Mouse (Mus musculus): ENCODE data around the gene Sept1.
"Not testable (repeated sequence)": the region's sequence is repeated elsewhere in the genome, so short reads cannot be mapped to it uniquely, and the experiment has no call there.

Gene Sept1

DNA sequence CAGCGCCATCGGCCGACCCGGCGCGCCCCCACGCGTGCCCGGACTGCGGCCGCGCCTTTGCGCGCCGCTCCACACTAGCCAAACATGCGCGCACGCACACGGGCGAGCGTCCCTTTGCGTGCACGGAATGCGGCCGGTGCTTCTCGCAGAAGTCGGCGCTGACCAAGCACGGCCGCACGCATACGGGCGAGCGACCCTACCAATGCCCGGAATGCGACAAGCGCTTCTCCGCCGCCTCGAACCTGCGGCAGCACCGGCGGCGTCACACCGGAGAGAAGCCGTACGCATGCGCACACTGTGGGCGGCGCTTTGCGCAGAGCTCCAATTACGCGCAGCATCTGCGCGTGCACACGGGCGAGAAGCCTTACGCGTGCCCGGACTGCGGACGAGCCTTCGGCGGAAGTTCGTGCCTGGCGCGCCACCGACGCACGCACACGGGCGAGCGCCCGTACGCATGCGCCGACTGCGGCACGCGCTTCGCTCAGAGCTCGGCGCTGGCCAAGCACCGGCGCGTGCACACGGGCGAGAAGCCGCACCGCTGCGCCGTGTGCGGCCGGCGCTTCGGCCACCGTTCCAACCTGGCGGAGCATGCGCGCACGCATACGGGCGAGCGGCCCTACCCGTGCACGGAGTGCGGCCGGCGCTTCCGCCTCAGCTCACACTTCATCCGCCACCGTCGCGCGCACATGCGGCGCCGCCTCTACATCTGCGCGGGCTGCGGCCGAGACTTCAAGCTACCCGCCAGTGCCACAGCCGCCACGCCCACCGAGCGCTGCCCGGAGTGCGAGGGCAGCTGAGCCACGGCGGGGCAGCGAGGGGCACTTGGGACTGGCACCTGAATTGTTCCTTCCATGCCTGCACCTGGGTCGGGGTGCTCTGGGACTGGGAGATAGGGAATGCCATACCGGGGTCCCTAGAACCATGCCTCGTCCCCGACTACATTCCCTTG lies 21.2 kb upstream of the Sept1 start:
- in situ Hi-C loops (cut with MboI, MseI): no loop called here

DNA sequence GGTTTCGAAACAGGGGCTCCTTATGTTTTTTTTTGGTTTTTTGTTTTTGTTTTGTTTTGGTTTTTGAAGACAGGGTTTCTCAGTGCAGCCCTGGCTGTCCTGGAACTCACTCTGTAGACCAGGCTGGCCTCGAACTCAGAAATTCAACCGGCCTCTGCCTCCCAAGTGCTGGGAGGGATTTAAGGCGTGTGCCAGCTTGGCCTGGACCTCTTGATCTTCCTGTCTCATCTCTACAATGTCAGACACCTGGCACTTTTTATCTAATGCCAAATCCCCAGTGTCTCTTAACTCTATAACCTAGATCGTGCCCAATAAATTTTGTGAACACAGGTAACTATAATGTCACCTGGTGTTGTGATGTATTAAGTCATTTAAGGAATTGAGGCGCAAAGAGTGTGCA lies 20.4 kb upstream of the Sept1 start:
- in situ Hi-C loops (cut with MboI, MseI): no loop called here

DNA sequence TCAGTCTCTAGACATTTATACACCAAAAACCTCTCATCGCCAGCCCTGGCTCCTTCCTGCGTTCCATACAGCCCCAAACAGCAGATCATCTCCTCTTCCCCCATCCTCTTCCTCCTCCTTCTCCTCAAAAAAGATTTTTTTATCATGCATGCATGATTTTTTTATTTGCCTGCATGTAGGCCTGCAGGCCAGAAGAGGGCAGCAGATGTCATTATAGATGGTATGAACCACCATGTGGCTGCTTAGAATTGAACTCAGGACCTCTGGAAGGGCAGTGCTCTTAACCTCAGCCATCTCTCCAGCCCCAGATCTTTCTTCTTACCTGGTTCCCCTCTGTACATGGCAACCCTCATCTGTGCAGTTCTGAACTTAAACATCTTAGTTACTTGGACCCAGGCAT lies 19.5 kb upstream of the Sept1 start:
- in situ Hi-C loops (cut with MboI, MseI): no loop called here

DNA sequence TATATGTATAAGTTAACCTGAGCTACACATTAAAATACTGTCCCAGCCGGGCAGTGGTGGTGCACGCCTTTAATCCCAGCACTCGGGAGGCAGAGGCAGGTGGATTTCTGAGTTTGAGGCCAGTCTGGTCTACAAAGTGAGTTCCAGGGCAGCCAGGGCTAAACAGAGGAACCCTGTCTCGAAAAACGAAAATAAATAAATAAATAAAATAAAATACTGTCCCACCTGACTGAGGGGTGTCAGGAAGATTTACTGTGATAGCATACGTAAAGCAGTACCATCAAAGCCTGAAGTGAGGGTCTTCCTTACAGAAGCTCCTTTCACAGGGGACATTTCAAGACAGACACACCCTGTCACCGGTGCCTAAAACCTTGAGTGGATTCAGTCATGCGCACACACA lies 17.6 kb upstream of the Sept1 start:
- in situ Hi-C loops (cut with MboI, MseI): not testable (repeated sequence)

DNA sequence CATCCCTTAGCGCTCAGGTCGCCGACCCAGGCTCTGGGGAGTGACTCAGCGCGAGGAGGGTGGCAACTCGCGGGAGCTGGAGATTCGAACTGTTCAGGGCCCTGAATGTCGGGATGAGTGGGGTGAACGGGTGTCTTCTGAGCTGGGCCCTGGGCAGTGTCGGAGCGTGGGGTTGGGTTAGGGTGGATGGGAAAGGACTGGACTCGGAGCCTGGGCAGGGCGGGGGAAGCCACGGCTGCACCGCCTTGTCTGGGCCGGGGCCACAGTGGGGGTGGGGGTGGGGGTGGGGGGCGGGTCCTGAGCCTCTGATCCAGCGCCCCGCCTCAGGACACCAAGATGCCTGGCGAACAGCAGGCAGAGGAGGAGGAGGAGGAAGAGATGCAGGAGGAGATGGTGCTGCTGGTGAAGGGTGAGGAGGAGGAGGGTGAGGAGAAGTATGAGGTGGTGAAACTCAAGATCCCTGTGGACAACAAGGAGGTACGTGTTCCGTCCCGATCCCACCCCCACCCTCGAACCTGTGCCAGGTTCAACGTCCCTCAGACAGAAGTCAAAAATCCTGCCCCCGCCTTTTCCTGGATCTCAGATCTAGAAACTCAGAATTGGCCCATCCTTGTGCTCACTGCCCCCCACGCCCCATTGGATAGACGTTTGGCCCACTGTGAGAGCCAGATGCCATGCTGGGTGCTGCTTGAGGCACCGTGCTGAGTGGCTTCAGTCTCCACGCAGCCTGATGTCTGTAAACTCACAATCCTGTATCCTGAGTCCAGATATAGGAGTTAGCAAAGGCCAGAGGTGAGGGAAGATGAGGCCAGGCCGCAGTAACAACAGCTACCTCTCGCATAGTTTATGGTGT lies 12.0 kb upstream of the Sept1 start:
- in situ Hi-C loops (cut with MboI, MseI): loop anchor here in 1 of 2 experiments (25.0 kb wide), 1 partner anchor 1142 kb away; no protein-coding TSS in a partner anchor

DNA sequence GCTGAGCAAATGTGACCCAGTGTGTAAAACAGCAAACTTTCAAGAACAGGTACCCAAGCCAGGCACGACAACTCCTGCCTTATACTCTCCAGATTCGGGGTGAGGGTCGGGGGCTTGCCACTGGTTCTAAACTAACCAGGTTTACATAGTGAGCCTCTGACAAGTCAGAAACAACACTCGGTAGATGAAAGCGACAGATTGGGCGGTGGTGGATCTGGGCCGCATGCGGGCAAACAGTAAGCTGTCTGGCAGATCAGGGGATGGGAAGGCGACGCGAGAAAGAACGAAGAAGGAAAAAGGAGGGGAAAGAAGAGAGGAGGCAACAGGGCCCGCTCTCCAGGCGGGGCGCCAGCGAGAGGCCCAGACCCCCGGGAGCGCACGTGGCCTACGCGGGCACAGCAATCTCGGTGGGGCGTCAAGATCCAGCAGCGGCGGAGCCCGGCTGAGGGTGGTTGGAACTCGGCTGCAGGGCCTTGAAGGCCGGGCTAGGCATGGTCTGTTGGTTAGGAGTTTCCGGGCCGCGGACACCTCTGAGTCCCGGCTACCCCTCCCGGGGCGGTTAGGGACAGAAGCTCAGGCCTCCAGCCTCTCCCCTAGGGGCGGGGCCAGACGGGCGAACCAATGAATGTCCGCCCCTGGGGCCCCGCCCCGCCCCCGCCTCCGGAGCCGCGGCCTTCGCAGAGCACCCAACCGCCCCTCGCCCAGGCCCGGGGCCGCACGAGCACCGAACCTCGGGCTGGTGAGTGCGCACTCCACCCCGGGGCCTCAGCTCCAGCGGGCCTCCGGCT lies 11.1 kb upstream of the Sept1 start, which contains the start of gene Zfp771:
Gene Zfp771 (plus strand): TSS at position 405 of the 788 bp plus-strand sequence.
- in situ Hi-C loops (cut with MboI, MseI): loop anchor here in 1 of 2 experiments (25.0 kb wide), 1 partner anchor 1143 kb away; no protein-coding TSS in a partner anchor

DNA sequence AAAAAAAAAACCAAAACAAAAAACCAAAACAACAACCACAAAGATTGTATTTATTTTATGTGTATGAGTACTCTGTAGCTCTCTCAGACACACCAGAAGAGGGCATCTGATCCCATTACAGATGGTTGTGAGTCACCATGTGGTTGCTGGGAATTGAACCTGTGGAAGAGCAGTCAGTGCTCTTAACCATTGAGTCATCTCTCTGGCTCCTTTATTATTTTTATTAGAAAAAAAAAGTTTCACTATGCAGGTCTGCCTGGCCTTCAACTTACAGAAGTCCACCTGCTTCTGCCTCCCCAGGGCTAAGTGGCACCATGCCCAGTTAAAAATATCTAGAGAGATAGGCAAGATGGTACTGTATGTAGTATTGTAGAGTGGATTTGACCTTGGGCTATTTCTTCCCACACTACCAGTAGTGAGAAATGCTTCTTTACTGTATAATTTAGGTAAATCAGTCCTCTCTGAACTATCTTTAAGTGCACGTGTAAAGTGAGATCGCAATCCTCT lies 10.5 kb upstream of the Sept1 start:
- in situ Hi-C loops (cut with MboI, MseI): loop anchor here in 1 of 2 experiments (25.0 kb wide), 1 partner anchor 1144 kb away; no protein-coding TSS in a partner anchor

DNA sequence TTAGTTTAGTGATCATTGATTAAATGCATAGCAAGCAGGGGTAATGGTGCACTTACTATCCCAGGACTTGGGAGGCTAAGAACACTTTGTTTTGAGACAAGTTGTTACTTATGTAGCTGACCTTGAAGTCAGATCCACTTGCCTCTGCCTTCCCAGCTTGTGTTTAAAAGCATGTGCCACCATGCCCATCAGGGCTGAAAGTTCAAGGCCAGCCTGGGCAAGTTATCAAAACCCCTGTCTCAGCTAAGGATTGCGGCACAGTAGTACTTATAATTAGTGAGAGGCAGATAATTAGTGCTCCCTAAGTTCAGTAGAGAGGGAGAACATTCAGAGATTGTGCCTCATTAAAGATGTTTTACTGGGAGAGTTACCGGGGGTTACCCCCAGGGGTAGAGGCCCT lies 1.8 kb upstream of the Sept1 start:
- in situ Hi-C loops (cut with MboI, MseI): loop anchor here (5.0 to 25.0 kb wide), 2 partner anchors 1153 to 1178 kb away; no protein-coding TSS in a partner anchor

DNA sequence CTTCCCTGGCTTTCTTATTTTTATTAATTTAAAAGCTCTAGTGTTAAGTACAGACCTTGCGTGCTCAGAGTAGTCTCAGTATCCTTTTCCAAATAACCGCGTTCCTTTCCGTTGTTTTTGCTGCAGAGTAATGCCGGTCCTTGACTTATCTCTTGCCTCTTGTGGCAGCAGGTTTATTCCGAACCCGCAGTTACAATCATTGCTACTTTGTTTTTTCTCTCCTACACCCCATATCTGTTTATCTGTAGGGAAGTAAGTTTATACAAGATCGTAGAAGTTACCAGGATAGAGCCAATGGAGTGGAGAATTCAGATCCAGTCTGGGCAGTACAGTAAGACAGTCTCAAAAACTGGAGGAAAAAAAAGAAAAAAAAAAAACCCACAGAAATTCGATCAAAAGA lies 835 bp upstream of the Sept1 start:
- in situ Hi-C loops (cut with MboI, MseI): loop anchor here (5.0 to 25.0 kb wide), 2 partner anchors 1154 to 1179 kb away; no protein-coding TSS in a partner anchor

DNA sequence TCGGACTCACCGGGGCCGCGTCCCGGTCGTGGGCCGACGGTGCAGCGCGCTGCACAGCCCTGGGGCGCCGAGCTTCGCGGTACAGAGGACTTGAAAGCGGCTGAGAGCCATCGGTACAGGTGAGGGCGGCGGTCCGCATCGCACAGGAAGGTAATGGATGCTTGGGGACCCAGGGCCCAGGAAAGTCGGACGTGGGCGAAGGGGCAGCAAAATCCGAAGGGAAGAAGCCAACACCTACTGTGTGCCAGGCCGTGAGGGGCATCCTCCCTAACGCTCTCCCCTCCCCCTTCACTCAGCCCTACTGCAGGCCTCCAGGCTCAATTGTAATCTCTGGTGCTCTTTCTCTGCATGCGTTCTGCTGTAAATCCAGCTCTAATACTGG lies 429 bp upstream of the Sept1 start:
- in situ Hi-C loops (cut with MboI, MseI): loop anchor here (5.0 to 25.0 kb wide), 2 partner anchors 1154 to 1179 kb away; no protein-coding TSS in a partner anchor

DNA sequence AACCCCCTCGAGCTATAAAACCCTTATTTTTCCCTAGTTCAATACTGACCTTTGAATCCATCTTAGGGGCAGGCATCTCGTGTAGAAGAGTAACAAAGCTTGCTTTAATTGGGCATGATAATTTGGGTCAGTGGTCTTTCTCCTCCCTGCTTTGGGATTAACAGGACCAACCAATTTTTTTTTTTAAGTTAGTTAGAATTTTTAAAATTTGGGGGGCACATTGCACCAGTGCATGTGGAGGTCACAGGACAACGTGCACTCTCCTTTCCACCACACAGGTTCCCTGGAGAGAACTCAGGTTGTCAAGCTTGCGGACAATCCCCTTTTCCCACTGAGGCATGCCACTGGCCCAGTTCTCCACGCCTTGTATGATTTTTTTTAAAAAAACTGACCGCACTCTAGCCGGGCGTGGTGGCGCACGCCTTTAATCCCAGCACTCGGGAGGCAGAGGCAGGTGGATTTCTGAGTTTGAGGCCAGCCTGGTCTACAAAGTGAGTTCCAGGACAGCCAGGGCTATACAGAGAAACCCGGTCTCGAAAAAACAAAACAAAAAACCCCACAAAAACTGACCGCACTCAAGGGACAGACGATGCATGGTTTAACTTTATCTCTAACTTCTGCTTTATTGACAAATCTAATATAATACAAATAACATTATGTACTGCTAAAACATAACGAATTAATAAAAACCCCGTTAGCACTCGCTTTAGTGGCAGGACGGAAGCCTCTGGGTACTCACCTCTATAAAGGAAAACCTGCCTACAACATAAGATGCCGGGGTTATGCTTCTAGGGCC lies 906 bp downstream of the Sept1 start:
- in situ Hi-C loops (cut with MboI, MseI): loop anchor here (5.0 to 25.0 kb wide), 2 partner anchors 1155 to 1180 kb away; no protein-coding TSS in a partner anchor

DNA sequence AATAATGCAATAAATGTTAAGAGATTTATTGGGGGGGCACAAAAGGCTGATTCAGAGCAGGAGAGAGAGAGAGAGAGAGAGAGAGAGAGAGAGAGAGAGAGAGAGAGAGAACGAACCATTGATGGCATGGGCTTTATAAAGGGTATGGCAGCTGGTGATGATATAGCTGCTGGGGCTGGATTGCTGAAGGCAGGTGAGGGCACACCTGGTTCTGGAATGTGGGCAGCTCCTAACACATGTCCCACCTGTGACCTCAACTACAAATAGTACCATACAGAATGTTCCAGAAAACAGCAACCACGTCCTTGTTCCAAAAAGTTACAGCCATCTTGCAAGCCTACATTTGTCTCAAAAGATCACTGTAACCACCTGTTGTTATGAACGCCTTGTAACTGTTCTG lies 1.6 kb downstream of the Sept1 start:
- in situ Hi-C loops (cut with MboI, MseI): loop anchor here (5.0 to 25.0 kb wide), 2 partner anchors 1156 to 1181 kb away; no protein-coding TSS in a partner anchor

DNA sequence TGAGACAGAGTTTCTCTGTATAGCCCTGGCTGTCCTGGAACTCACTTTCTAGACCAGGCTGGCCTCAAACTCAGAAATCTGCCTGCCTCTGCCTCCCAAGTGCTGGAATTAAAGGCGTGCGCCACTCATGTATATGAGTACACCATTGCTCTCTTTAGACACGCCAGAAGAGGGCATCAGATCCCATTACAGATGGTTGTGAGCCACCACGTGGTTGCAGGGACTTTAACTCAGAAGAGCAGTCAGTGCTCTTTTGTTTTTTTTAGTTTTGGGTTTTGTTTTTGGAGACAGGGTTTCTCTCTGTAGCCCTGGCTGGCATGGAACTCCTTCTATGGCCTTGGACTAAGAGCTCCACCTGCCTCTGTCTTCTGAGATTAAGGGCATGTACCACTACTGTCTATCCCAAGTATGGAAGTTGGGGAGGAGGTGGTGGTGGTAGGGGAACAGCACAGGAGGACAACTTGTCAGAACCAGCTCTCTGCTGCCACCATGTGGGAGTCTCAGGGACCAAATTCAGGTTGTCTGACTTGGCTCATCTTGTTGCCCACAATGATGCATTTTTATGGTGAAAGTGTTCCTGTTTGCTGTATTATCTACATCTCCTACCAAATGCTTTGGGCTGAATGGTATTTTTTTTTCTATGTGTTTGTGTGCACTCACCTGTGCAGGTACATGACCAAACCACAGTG lies 4.2 kb downstream of the Sept1 start:
- in situ Hi-C loops (cut with MboI, MseI): loop anchor here in 1 of 2 experiments (25.0 kb wide), 1 partner anchor 1159 kb away; no protein-coding TSS in a partner anchor

DNA sequence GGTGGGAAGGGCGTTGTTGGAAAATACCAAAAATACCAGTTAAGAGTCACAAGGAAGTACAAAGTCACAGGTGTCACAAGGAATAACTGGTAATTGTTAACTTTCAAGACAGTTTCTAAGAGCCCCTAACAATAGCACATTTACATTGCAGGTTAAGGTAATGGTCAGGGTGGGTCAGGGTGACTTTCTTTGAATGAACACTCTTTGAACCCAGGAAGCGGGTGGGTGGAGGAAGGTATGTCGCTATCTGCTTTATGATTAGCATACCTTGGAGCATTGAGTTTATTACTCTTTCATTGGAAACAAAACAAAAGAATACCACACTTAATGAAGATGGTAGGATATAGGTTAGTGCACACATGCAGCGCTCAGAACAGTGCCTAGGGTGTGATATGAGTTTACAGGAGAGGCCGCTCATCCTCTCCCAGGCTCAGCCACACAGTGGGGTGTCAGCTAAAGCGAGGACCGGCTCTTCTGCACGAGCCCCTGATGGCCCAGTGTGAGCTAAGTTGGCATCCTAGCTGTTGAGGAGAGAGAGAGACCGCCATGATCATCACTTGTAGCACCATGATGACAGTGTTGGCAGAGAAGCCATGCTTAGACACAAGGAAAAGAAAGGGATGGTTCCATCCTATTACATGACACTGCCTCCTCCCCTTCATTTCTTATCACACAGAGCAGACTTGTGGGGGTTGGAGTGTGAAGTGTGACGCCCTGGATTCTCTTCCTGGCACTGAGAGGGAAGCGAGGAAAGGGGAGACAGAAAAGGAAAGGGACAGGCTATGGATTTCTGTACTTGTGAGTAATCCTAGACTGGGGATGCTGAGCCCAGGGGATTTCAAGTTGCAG lies 7.6 kb downstream of the Sept1 start:
- in situ Hi-C loops (cut with MboI, MseI): loop anchor here in 1 of 2 experiments (25.0 kb wide), 1 partner anchor 1162 kb away; no protein-coding TSS in a partner anchor

DNA sequence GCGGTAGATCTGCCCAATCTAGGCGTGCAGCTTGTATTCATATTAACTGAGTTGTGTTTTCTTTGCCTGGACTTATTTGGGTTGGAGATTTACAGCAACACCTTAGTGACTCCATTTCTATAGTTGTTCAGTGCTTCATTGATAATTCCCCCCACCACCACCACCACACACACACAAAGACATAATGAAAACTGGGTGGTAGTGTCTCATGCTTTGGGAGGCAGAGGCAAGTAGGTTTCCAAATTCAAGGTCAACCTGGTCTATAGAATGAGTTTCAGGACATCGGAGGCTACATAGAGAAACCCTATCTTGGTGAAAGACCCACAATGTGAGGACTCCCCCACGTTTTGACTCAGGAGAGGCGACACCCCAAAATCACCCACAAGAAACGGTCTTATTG lies 8.3 kb downstream of the Sept1 start:
- in situ Hi-C loops (cut with MboI, MseI): loop anchor here in 1 of 2 experiments (25.0 kb wide), 1 partner anchor 1163 kb away; no protein-coding TSS in a partner anchor

DNA sequence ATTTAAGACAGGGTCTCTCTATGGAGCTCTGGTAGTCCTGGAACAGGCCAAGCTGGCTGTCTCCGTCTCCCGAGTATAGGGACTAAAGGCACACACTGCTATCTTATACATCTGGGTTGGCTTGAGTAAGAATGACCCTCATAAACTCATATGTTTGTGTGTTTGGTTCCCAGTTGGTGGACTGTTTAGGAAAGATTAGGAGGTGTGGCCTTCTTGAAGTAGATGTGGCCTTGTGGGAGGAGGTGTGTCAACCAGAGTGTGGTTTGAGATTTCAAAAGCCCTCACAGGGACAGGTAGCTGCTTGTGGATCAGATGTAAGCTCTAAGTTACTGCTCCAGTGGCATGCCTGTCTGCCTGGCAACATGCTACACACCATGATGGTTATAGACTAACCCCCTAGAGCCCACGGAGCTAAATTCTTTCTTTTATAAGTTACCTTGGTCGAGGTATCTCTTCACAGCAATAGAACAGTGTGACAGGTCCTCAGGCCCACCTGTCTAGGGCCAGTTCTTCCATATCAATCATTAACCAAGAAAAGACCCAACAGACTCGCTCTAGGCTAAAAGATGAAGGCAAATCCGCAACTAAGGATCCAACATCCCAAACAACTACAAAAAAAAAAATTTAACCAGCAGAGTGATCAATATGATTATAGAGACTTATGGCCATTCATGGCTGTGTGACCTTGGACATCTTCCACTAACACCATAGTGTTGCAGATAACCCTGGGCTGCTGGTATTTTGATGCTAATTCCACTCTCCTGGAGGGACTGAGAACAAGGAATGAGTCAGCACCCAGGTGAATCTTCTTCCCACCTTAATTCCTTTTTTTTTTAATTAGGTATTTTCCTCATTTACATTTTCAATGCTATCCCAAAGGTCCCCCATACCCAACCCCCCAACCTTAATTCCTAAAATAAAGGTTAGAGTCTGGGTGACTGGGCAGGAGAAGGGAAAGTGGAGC lies 9.1 kb downstream of the Sept1 start:
- in situ Hi-C loops (cut with MboI, MseI): no loop called here

DNA sequence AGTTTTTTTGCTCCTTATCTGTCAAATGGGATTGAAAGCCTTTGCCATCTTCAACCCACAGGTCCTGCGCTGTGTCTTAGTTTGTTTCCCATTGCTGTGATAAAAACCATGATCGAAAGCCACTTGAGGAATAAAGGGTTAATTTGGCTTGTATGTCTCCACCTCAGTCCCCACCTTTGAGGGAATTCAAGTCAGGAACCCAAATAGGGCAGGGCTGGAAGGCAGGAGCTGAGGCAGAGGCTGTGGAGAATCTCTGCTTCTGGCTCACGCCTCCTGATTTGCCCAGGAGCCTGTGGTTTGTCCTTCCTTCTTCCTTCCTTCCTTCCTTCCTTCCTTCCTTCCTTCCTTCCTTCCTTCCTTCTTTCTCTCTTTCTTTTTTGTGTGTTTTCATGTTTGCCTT lies 9.8 kb downstream of the Sept1 start:
- in situ Hi-C loops (cut with MboI, MseI): no loop called here
